Mouse (Mus musculus) liver, embryonic 12.5 days (tissue): ENCODE results near the gene Gm19345. TPM values are rescaled to one million over a fixed set of nuclear protein-coding genes. Genes with fewer than 3 reads are reported as not detected.

Source experiments
- ATAC-seq: fragments of 200-750 bp; cut with Nextera tagmentation; 2 replicates; pipeline ENCODE4 v1.8.0; 2017; ENCODE audit warnings: moderate number of reproducible peaks, mild to moderate bottlenecking, moderate library complexity
- H3K27ac ChIP-seq: fragments of 300-500 bp; sonication (generic); 2 replicates; pipeline ENCODE4 v1.5.1; 2016; ENCODE audit warnings: mild to moderate bottlenecking
- H3K27me3 ChIP-seq: fragments of 300-500 bp; sonication (generic); replicated peaks from 2 replicates; pipeline ENCODE4 v1.6.1; 2016; ENCODE audit warnings: mild to moderate bottlenecking, moderate library complexity
- H3K36me3 ChIP-seq: fragments of 300-500 bp; sonication (generic); 2 replicates; pipeline ENCODE4 v1.6.1; 2016; ENCODE audit warnings: mild to moderate bottlenecking, moderate library complexity
- H3K4me1 ChIP-seq: fragments of 300-500 bp; sonication (generic); 2 replicates; pipeline ENCODE4 v1.6.1; 2016
- H3K4me2 ChIP-seq: fragments of 300-500 bp; sonication (generic); 2 replicates; pipeline ENCODE4 v1.6.1; 2016; ENCODE audit warnings: mild to moderate bottlenecking, moderate library complexity
- H3K4me3 ChIP-seq: fragments of 300-500 bp; sonication (generic); 2 replicates; pipeline ENCODE4 v1.5.1; 2016; ENCODE audit warnings: mild to moderate bottlenecking, moderate library complexity
- H3K9ac ChIP-seq: fragments of 300-500 bp; sonication (generic); 2 replicates; pipeline ENCODE4 v1.6.1; 2016; ENCODE audit warnings: mild to moderate bottlenecking, moderate library complexity
- H3K9me3 ChIP-seq: fragments of 300-500 bp; sonication (generic); replicated peaks from 2 replicates; pipeline ENCODE4 v1.6.1; 2016; ENCODE audit warnings: mild to moderate bottlenecking, moderate library complexity
- WGBS: fragments of 180-500 bp; shearing (Covaris S2); methylation state at CpG from one replicate; pipeline ENCODE4 v1.1.7; 2016; ENCODE audit not compliant: insufficient replicate concordance; 5-methylcytosine and 5-hydroxymethylcytosine counted together
- polyA plus RNA-seq: library from polyadenylated mRNA; unstranded; fragments of >200 nt; fragmentation: Nextera tagmentation; extraction: Ambion mirVana; gene quantifications from 2 replicates; pipeline ENCODE4 v1.2.1, GENCODE M21; 2016

Gene Gm19345
- polyA plus RNA-seq, 1 experiment from 2014 or later = not detected

DNA sequence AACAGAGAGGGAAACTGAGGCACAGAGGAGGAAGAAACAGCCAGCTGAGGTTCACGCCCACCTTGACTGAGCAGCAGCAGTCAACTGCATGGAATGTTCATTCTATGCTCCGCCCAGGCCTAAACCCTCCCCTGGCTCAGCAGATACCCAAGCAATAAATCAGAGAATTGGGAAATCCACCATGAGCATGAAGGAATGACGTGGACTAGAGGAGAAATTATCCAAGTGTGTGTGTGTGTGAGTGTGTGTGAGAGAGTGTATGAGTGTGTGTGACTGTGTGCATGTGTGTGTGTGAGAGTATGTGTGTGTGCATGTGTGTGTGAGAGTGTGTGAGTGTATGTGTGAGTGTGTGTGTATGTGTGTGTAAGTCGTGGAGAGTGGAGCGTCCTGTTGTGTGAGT, 33.4 kb upstream of the Gm19345 start:
- H3K36me3 ChIP-seq = no peaks in the 10 kb centered on the region
- peaks cover 53% of the 10 kb centered on the region for H3K27me3 ChIP-seq
- no peak overlapping the region for H3K9ac ChIP-seq
- peaks cover 6% of the 10 kb centered on the region; the same call in 1 of the 2 replicates for H3K9me3 ChIP-seq
- H3K4me1 ChIP-seq = peaks cover 56% of the 10 kb centered on the region
- 0 out of 2 replicates have a peak overlapping the region, but pooled peaks have one; percentile 73 for H3K27ac ChIP-seq
- WGBS = 63% methylated on average over 5 of the region's 5 CpGs
- H3K4me3 ChIP-seq = no peak overlapping the region
- H3K4me2 ChIP-seq = no peak overlapping the region
- ATAC-seq = no peak

DNA sequence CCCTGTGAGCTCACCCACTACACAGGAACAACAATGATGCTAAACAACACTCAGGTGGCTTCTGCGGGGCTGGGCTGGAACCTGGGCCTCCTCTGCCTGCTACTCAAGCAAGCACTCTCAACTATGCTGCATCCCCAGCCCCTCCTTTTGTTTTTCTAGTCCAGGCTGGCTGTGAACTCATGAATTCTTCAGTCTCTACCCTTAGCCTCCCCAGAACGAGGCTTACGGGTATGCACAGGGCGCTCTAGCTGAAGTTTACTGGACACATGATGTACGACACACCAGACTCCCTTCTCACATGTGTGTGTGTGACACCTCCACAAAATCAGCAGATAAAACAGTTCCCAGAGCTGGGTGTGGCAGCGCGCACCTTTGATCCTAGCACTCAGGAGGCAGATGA, 32.9 kb upstream of the Gm19345 start:
- peaks cover 57% of the 10 kb centered on the region for H3K27me3 ChIP-seq
- no peak overlapping the region for H3K9ac ChIP-seq
- ATAC-seq = no peak
- no peak overlapping the region for H3K4me2 ChIP-seq
- H3K4me3 ChIP-seq = no peak overlapping the region
- H3K36me3 ChIP-seq = no peaks in the 10 kb centered on the region
- H3K27ac ChIP-seq = no peak overlapping the region
- H3K4me1 ChIP-seq = peaks cover 56% of the 10 kb centered on the region
- WGBS = 70% methylated on average over 7 of the region's 7 CpGs
- H3K9me3 ChIP-seq = peaks cover 6% of the 10 kb centered on the region; the same call in 1 of the 2 replicates

DNA sequence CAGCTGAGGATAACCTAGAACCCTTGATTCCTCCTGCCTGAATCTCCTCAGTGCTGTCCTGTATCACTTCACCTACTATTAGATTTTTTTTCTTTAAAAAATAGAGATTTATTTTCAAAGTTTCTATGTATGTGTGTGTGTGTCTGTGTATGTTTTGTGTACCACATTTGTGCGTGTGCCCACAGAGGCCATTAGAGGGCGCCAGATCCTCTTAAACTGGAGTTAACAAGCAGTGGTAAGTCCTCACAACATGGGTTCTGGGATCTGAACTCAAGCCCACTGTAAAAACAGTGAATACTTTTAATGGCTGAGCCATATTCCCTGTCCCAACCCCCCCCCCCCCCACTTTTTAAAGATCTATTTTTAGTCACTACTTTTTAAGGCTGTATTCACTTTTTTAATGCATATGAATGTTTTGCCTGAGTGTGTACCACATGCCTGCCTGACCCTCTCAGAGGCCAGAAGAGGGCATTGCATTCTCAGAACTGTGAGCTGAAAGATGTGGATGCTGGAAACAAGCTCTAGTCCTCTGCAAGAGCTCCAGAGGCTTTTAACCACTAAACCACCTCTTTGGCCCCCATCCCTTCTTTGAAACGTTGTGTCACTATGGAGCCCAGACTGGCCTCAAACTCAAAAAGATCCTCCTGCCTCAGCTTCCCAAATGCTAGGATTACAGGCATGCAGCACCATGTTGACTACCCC, 31.3 kb upstream of the Gm19345 start:
- H3K36me3 ChIP-seq = no peaks in the 10 kb centered on the region
- H3K27me3 ChIP-seq = peaks cover 61% of the 10 kb centered on the region
- ATAC-seq = no peak
- H3K27ac ChIP-seq = no peak overlapping the region
- no peak overlapping the region for H3K4me2 ChIP-seq
- WGBS = 46% methylated on average over 3 of the region's 3 CpGs
- peaks cover 6% of the 10 kb centered on the region; the same call in 1 of the 2 replicates for H3K9me3 ChIP-seq
- H3K4me3 ChIP-seq = no peak overlapping the region
- no peak overlapping the region for H3K9ac ChIP-seq
- H3K4me1 ChIP-seq = peaks cover 62% of the 10 kb centered on the region

DNA sequence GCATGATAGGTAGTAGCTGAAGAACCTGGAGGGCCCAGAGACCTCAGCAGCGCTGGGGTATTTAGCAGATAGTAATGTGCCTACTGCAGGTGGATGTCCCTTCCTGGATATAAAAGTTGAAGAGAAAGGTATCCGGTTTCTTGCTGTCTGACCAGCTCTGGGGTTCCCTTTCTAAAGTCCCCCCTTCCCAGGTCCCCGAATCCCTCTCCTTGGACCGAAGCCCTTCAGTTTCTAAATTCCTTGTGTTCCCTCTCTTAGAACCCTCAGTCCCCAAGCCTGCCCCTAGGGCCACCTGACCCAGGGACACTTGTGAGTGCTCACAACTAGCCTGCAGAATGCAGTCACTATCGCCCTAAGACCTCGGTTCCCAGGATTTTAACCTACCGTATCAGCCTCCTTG, 30.2 kb upstream of the Gm19345 start:
- Histone ChIP-seq H3K27me3 (peaks cover 50% of the 10 kb centered on the region), H3K9me3 (peaks cover 6% of the 10 kb centered on the region; the same call in 1 of the 2 replicates), H3K4me2 (peak overlapping the region; percentile 69), H3K27ac (no peak overlapping the region), H3K9ac (no peak overlapping the region), H3K36me3 (no peaks in the 10 kb centered on the region), H3K4me1 (peaks cover 51% of the 10 kb centered on the region), H3K4me3 (peak overlapping the region; percentile 51)
- 63% methylated on average over 7 of the region's 7 CpGs for WGBS
- no peak for ATAC-seq

DNA sequence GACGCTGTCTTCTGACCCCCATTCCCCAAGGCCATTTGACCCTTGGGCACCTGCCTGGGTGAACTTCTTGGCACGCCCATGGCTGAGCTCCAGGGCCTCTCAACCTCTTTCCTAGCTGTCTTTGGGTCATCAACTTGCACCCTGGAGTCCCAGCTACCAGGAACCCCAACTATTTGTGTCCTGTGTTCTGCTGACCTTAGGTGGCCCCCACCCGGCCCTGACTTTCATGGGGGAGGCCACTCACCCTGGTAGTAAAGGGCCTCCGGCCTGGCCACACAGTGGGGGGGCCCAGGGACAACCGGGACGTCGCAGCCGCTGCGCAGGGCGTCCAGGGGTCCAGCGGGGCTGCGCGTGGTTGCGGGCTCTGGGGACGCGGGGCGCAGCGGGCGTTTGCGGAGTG, 29.6 kb upstream of the Gm19345 start:
- peak overlapping the region; percentile 51 for H3K4me3 ChIP-seq
- ATAC-seq = no peak
- peak overlapping the region; percentile 56; the same call in 1 of the 2 replicates for H3K9ac ChIP-seq
- WGBS = 6% methylated on average over 20 of the region's 20 CpGs
- peaks cover 44% of the 10 kb centered on the region for H3K27me3 ChIP-seq
- H3K27ac ChIP-seq = 0 out of 2 replicates have a peak overlapping the region, but pooled peaks have one; percentile 34
- no peaks in the 10 kb centered on the region for H3K36me3 ChIP-seq
- peaks cover 6% of the 10 kb centered on the region; the same call in 1 of the 2 replicates for H3K9me3 ChIP-seq
- H3K4me2 ChIP-seq = peak overlapping the region; percentile 69
- H3K4me1 ChIP-seq = peaks cover 46% of the 10 kb centered on the region

DNA sequence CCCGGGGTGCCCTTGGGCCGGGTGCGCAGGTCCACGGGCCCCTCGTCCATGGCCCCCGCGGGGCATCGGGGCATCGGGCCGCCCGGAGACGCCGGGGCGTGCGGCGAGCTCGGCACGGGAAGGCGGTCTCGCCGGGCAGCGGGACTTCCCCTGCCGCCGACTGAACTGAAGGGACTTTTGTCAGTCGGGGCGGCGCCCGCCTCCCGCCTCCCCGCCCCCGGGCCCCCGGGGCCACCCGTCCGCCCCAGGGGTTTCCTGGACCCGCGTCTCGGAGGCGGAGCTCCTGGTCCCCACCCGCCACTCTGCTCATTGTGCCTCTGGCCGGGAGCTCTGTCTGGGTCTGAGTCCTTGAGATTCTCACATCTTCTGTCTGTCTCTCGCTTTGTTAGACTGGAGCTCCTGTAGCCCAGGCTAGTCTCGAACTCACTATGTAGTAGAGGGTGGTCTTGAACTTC, 29.2 kb upstream of the Gm19345 start, which contains the start of gene Bcl3:
Bcl3 (minus strand) TSS at position 167 of the 455 bp plus-strand sequence.
- peak within 1 kb of the TSS; percentile 69 for H3K4me2 ChIP-seq
- H3K4me3 ChIP-seq = peak within 1 kb of the TSS; percentile 51
- peaks cover 6% of the 10 kb centered on the region; the same call in 1 of the 2 replicates for H3K9me3 ChIP-seq
- peak within 1 kb of the TSS; percentile 73 for H3K27ac ChIP-seq
- peak within 1 kb of the TSS; percentile 56; the same call in 1 of the 2 replicates for H3K9ac ChIP-seq
- peaks cover 43% of the 10 kb centered on the region for H3K4me1 ChIP-seq
- H3K27me3 ChIP-seq = peaks cover 40% of the 10 kb centered on the region
- 2% methylated on average over 42 of the region's 42 CpGs for WGBS
- no peaks in the 10 kb centered on the region for H3K36me3 ChIP-seq
- ATAC-seq = no peak

DNA sequence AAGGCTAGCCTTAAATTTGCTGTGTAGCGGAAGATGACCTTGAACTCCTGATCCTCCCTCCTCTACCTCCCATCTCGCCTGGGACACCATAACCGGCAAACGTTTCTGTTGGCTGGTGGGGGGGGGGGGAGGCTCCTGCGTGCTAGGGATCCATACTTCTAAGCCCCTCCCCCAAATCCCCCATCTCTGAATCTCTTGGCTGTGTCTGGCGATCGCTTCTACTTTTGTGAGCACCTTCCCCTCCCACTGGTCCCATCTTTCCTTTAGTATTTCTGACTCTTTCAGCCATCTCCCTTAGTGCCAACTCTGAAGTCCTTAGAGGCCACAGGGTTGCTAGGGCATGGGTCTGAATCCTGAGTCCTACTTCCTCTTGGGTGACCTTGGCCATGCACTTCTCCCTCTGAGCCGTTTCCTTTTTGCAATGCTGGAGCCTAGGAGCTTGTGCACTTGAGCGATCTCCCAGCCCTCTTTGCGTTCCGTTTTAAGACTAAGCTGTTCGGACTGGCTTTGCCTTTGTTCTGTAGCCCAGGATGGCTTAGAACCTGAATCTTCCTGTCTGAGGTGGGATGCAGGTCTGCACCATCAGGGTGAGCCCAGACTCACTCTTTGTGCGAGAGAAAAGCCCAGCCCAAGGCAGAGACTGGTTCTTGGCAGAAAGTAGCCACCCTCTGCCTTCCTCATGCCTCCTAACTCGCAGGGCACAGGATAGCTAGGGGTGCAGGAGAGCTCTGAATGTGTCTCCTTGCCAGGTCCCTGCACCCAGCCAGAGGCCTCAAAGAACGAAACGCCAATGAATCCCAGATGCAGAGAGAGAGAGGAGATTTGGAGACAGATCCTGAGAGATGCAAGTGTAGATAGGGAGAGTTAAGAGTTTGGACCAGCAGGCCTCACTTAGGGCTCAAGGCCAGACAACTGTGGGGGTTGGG, 28.3 kb upstream of the Gm19345 start:
- peaks cover 6% of the 10 kb centered on the region; the same call in 1 of the 2 replicates for H3K9me3 ChIP-seq
- H3K4me1 ChIP-seq = peaks cover 36% of the 10 kb centered on the region
- WGBS = 16% methylated on average over 16 of the region's 16 CpGs
- ATAC-seq = peak; percentile 11; the same call in 1 of the 2 replicates
- H3K27ac ChIP-seq = peak overlapping the region; percentile 73
- H3K27me3 ChIP-seq = peaks cover 39% of the 10 kb centered on the region
- no peak overlapping the region; the same call in 1 of the 2 replicates for H3K4me3 ChIP-seq
- no peaks in the 10 kb centered on the region for H3K36me3 ChIP-seq
- H3K9ac ChIP-seq = peak overlapping the region; percentile 9; the same call in 1 of the 2 replicates
- peak overlapping the region; percentile 69 for H3K4me2 ChIP-seq

DNA sequence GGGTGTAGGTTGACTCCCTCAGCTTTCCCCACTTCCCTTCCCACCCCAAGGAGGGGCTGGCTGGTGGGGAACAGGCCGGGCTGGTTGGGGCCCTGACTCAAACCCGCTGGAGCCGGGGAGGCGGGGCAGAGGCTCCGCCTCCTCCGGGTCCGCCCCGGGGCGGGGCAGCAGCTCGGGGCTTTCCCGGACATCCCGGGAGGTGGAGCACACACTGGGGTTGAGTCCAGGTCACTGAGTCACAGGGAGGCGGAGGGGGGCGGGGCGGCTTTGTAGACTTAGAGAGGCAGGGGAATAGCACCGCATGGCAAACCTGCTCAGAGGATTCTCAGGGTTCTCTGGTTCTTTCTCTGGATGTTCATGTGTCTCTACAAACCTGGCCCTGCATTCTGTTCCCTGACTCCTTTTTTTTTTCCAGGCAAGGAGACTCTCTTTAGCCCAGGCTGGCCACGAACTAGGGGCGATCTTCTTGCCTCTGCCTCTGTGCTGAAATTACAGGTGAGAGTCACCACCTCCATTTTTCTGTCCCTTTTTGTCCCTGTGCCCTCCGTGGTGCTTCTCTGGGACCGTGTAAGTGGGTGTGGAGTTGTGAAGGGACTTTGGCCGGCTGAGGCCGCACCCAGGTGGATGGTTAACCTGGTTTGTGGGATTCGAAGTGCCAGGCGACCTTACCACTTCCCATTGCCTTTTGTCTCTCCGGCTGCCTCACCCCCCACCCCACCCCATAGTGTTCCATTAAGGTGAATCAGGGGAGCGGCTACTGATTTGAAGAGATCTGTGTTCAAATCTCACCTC, 27.4 kb upstream of the Gm19345 start:
- peaks cover 39% of the 10 kb centered on the region for H3K27me3 ChIP-seq
- H3K36me3 ChIP-seq = no peaks in the 10 kb centered on the region
- peaks cover 28% of the 10 kb centered on the region for H3K4me1 ChIP-seq
- peaks cover 6% of the 10 kb centered on the region; the same call in 1 of the 2 replicates for H3K9me3 ChIP-seq
- WGBS = 17% methylated on average over 26 of the region's 26 CpGs
- peak; percentile 72 for ATAC-seq
- H3K27ac ChIP-seq = peak overlapping the region; percentile 73
- H3K9ac ChIP-seq = 0 out of 2 replicates have a peak overlapping the region, but pooled peaks have one; percentile 9
- H3K4me2 ChIP-seq = peak overlapping the region; percentile 45
- no peak overlapping the region; the same call in 1 of the 2 replicates for H3K4me3 ChIP-seq

DNA sequence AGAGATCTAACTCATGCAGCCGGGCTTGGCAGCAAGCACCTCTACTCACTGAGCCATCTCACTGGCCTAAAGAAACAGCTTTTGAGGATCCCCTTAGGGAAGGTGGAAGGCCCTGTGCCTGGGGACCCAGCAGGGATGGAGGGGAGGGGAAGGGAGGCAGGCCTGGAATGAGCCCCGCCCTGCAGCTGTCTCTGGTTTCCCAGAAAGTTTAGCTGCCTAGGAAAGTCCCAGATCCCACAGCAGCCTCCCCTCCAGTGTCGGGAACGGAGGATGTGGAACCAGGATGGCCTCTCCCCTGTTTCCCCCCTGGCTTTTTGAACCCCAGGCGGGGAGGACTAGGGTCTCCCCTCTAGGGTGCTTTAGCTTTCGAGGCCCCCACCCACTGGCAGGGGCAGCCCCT, 25.0 kb upstream of the Gm19345 start:
- ATAC-seq = no peak
- Histone ChIP-seq H3K4me3 (no peak overlapping the region), H3K27ac (no peak overlapping the region), H3K36me3 (no peaks in the 10 kb centered on the region), H3K4me1 (peaks cover 43% of the 10 kb centered on the region), H3K4me2 (no peak overlapping the region), H3K9ac (no peak overlapping the region), H3K27me3 (peaks cover 27% of the 10 kb centered on the region), H3K9me3 (no peaks in the 10 kb centered on the region)
- 67% methylated on average over 6 of the region's 6 CpGs for WGBS

DNA sequence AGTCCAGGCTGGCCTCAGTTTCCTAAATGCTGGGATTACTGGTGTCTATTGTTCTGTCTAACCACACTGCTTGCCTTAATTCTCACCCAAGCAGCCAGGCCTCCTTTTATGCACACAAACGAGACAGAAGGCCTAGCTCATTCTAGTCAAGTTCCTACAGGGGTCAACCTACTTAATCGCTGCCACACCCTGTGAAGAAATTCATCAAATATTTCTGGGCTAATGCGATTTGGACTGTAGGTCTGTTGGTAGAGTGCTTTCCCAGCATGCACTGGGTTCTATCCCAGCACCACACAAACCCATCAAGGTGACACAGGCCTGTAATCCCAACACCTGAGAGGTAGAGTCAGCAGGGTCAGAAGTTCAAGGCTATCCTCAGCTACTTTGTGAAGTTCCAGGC, 22.1 kb upstream of the Gm19345 start:
- no peak overlapping the region for H3K27ac ChIP-seq
- H3K9ac ChIP-seq = no peak overlapping the region
- H3K9me3 ChIP-seq = no peaks in the 10 kb centered on the region
- H3K36me3 ChIP-seq = no peaks in the 10 kb centered on the region
- H3K4me2 ChIP-seq = no peak overlapping the region
- no peak for ATAC-seq
- WGBS = 69% methylated on average over 3 of the region's 3 CpGs
- H3K27me3 ChIP-seq = 0 out of 2 replicates have a peak, but pooled peaks cover 5% of the 10 kb centered on the region
- peaks cover 18% of the 10 kb centered on the region for H3K4me1 ChIP-seq
- H3K4me3 ChIP-seq = no peak overlapping the region

DNA sequence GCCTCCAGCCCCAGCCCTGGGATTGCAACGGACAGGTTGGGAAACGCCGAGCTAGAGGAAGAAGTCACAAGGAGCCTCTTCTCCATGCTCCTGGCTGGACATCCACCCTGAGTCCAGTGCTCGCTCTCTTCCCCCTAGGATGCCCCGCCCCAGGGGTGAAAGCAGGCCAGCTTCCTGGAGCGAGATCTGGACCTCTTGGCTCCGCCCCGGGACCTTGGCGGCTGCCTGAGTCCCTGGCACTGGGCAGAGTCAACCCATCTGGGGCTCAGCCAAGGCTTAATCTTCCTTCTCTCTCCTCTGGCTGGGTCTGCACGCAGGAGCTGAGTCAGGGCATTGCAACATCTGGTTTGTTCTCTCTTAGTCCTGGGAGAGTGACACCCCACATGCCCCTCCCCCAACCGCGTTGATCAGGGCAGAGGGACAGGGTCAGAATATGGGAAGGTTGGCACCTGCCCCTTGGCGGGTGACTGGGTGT, 21.1 kb upstream of the Gm19345 start:
- 15% methylated on average over 13 of the region's 13 CpGs for WGBS

More for the DNA sequence above, 21.1 kb upstream of the Gm19345 start:
- no peaks in the 10 kb centered on the region for H3K36me3 ChIP-seq
- no peak overlapping the region for H3K27ac ChIP-seq
- peaks cover 15% of the 10 kb centered on the region for H3K4me1 ChIP-seq
- peak; percentile 53 for ATAC-seq
- peak overlapping the region; percentile 37 for H3K4me2 ChIP-seq
- no peaks in the 10 kb centered on the region for H3K9me3 ChIP-seq
- H3K4me3 ChIP-seq = no peak overlapping the region
- H3K27me3 ChIP-seq = 0 out of 2 replicates have a peak, but pooled peaks cover 5% of the 10 kb centered on the region
- H3K9ac ChIP-seq = no peak overlapping the region
